Mouse (Mus musculus) thymus, adult 2 months (tissue): ENCODE measurements around the gene Alox5.

Source experiments
- CTCF ChIP-seq: fragments of 200-500 bp; IDR thresholded peaks from 2 replicates; pipeline ENCODE4 v1.5.1; 2012; ENCODE audit warnings: mild to moderate bottlenecking, control low read depth, low read length, moderate library complexity, borderline replicate concordance; ENCODE audit not compliant: control insufficient read depth, poor library complexity, insufficient read depth; ENCODE audit errors: extremely low read depth
- POLR2A ChIP-seq: fragments of 200-500 bp; IDR thresholded peaks from 2 replicates; pipeline ENCODE4 v1.6.1; 2012; ENCODE audit warnings: mild to moderate bottlenecking, low read length, control low read depth, moderate library complexity; ENCODE audit not compliant: control insufficient read depth, poor library complexity, insufficient read depth; ENCODE audit errors: extremely low read depth

DNA sequence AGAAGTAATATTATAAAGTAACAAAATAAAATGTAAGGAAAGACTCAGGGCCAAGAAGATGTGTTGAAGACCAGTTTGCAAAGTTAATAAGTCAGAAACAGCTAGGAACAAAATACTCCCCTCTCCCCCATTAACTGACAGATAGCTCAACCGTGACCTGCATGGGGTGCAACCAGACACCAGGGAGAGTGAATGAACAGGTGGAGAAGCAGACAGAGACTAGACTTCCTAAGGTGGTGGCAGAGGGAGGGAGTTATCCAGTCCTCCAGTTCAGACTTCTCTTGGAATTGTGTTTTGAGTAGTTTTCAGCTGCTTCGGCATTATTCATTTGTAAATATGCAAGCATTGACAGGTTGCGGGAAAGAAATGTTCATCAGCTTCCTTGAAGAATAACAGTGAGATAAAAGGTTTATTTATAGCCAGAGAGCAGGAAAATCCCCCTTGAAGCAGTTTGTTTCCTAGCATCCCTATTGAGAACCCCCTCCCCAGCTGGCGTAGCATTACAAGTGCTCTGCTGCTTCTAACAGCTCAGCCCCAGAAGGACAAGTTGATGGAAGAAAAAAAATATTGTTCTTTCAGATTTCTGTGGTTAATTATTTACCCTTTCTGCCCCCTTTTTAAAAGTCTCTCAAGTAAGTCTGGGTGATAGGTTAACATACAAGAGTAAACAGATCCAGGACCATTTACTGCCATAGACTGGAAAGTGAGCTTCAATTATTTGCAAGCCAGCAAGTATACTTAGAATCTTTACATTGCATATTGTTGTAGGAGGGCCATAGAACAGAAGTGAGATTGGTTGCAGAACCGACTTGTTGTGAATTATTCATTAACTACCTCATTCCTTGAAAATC, 75.6 kb downstream of the Alox5 start:
- TF ChIP-seq CTCF (no peak), POLR2A (no peak)
